Mouse (Mus musculus) megakaryocyte, embryonic 14.5 days (primary cell): Measurements from ENCODE around the gene L3mbtl3.

Experiments
- FLI1 ChIP-seq: IDR thresholded peaks from 2 replicates; pipeline ENCODE4 v1.6.1; 2012; ENCODE audit warnings: low read length, inconsistent platforms, mixed read lengths
- GATA1 ChIP-seq: IDR thresholded peaks from 3 replicates; pipeline ENCODE4 v1.6.1; 2012; ENCODE audit warnings: mixed read lengths, low read length, inconsistent platforms, borderline replicate concordance

- TF ChIP-seq GATA1 (no peak), FLI1 (no peak)
Measured at GRCm38 (mm10) chr10:26337896-26338503, 37.8 kb downstream of the L3mbtl3 start.
